Mouse (Mus musculus) lung, embryonic 14.5 days (tissue): ENCODE data around the gene Prpf8. TPM values are rescaled to one million over a fixed set of nuclear protein-coding genes. Genes with fewer than 3 reads are reported as not detected.

Source experiments
- ATAC-seq: fragments of 200-750 bp; cut with Nextera tagmentation; 2 replicates; pipeline ENCODE4 v1.8.0; 2017; ENCODE audit warnings: mild to moderate bottlenecking, moderate TSS enrichment, moderate library complexity; ENCODE audit not compliant: insufficient read depth
- DNase-seq: peaks from one replicate; pipeline ENCODE4 v3.0.0-alpha.2; 2015
- H3K27ac ChIP-seq: fragments of 300-500 bp; sonication (generic); 2 replicates; pipeline ENCODE4 v1.5.1; 2014; ENCODE audit warnings: low read depth, mild to moderate bottlenecking, moderate library complexity
- H3K27me3 ChIP-seq: fragments of 300-500 bp; sonication (generic); 2 replicates; pipeline ENCODE4 v1.6.1; 2014; ENCODE audit warnings: low read length, control low read depth; ENCODE audit not compliant: insufficient read depth
- H3K36me3 ChIP-seq: fragments of 300-500 bp; sonication (generic); 2 replicates; pipeline ENCODE4 v1.6.1; 2014; ENCODE audit warnings: control low read depth; ENCODE audit not compliant: insufficient read depth
- H3K4me1 ChIP-seq: fragments of 300-500 bp; sonication (generic); 2 replicates; pipeline ENCODE4 v1.6.1; 2014; ENCODE audit warnings: antibody characterized with exemption, control low read depth; ENCODE audit not compliant: insufficient read depth
- H3K4me2 ChIP-seq: fragments of 300-500 bp; sonication (generic); 2 replicates; pipeline ENCODE4 v1.6.1; 2014; ENCODE audit warnings: mild to moderate bottlenecking
- H3K4me3 ChIP-seq: fragments of 300-500 bp; sonication (generic); 2 replicates; pipeline ENCODE4 v1.5.1; 2014; ENCODE audit warnings: low read depth, low read length
- H3K9ac ChIP-seq: fragments of 300-500 bp; sonication (generic); 2 replicates; pipeline ENCODE4 v1.6.1; 2014
- H3K9me3 ChIP-seq: fragments of 300-500 bp; sonication (generic); 2 replicates; pipeline ENCODE4 v1.6.1; 2016; ENCODE audit warnings: low read depth, low read length, control low read depth
- CTCF ChIP-seq: IDR thresholded peaks from 2 replicates; pipeline ENCODE4 v1.5.1; 2016; ENCODE audit warnings: antibody characterized with exemption, low read depth
- WGBS: fragments of 180-500 bp; shearing (Covaris S2); extraction: QIAGEN DNeasy Blood & Tissue Kit; methylation state at CpG from one replicate; pipeline ENCODE4 v1.1.7; 2014; 5-methylcytosine and 5-hydroxymethylcytosine counted together
- polyA plus RNA-seq: library from polyadenylated mRNA; unstranded; fragments of >200 nt; fragmentation: Nextera tagmentation; extraction: Ambion mirVana; gene quantifications from 2 replicates; pipeline ENCODE4 v1.2.1, GENCODE M21; 2014

Prpf8 gene
- polyA plus RNA-seq, 1 experiment from 2014 or later: 104 TPM

DNA sequence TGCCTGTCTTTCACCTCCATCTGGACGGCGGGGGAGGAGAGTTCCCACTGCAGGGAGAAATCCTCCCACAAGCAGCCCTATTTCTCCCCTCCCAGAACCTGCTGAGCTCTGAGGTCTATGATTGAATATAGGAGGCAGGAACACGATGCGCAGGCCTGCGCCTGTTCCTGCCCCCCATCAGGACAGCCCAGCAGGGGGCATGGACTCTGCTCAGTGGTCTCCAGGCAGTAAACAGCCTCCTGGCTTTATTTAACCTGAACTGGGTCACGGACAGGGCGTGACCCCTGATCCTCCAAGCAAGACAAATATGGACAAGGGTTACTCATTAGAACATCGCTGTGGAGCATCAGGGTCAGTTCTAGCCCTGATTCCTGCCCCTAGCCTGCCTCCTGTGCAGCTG is 42.9 kb upstream of the Prpf8 start:
- TF ChIP-seq CTCF: no peak
- Histone ChIP-seq H3K4me1 (no peaks in the 10 kb centered on the region), H3K36me3 (peaks cover 21% of the 10 kb centered on the region; the same call in 1 of the 2 replicates), H3K4me3 (no peak overlapping the region), H3K27me3 (no peaks in the 10 kb centered on the region), H3K4me2 (no peak overlapping the region), H3K9me3 (no peaks in the 10 kb centered on the region), H3K9ac (no peak overlapping the region), H3K27ac (no peak overlapping the region)
- ATAC-seq (no peak), DNase-seq (no peak)
- 56% methylated on average over 8 of the region's 8 CpGs for whole genome bisulfite sequencing

DNA sequence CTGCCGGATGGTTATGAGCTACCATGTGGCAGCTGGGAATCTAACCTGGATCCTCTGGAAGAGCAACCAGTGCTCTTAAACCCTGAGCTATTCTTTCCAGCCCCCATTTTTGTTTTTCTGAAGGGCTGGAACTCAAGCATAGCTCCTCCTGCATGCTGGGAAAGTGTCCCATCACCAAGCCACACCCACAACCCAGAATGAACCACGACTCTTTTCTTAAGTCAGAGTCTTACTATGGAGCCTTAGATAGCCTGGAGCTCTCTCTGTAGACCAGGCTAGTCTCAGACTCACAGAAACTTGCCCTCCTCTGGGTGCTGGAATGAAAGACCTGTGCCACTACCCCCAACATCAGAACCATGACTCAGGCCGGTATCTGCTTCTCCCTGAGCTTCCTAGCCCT is 38.0 kb upstream of the Prpf8 start:
- TF ChIP-seq CTCF: no peak
- peaks cover 29% of the 10 kb centered on the region; the same call in 1 of the 2 replicates for H3K36me3 ChIP-seq

DNA sequence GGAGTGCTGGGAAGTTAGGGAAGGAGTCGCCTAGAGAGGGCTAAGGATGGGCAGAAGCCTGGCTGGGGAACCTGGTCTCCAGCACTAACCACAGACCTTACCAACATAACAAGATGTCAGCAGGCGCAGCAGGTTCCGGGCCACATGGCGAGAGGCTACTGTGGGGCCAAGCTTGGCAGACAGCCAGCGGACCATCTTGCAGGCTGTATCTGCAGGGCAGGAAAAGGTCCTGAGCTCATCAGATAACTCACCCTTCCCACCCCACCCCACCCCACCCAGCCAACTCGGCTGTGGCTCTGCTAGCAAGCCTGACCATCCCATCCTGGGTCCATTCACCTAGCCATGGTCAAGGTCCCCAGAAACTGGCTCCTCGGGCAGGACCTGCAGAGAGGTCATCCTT is 36.9 kb upstream of the Prpf8 start:
- ATAC-seq: no peak
- peaks cover 21% of the 10 kb centered on the region; the same call in 1 of the 2 replicates for H3K36me3 ChIP-seq
- 71% methylated on average over 7 of the region's 7 CpGs for WGBS

More for the DNA sequence above, 38.0 kb upstream of the Prpf8 start:
- H3K9me3 ChIP-seq: no peaks in the 10 kb centered on the region
- H3K4me2 ChIP-seq: no peak overlapping the region
- no peaks in the 10 kb centered on the region for H3K27me3 ChIP-seq
- no peak for DNase-seq
- no peak overlapping the region for H3K9ac ChIP-seq
- 66% methylated on average over 3 of the region's 3 CpGs for WGBS
- no peak overlapping the region for H3K4me3 ChIP-seq
- H3K27ac ChIP-seq: no peak overlapping the region
- no peak for ATAC-seq
- no peaks in the 10 kb centered on the region for H3K4me1 ChIP-seq

DNA sequence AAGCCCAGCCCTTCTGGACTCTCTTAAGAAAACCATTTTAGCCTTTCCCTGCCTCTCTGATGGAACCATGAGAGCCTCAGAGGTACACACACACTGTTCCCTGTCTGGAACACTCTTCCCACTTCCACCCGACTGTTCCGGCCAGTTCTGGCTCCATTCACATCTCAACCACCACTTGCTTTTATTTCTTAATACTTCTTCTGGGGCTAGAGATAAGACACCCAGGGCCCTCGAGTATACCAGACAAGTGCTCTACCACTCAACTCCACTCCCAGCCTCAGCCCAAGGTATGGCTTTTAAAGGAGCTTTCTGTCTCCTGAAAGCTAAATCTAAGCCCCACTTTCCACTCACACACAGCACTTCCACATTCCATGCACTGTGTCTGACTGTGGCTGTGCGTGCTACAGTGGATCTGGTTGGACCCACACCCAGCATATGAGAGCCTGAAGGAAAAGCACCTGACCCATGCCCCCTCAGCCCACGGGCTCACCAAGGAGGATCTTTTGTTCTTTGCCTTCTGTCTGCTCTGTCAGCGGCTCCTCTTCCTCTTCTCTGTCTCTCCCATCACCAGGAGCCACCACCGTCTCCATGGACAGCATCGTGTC is 36.2 kb upstream of the Prpf8 start:
- no peak overlapping the region for H3K27ac ChIP-seq
- no peaks in the 10 kb centered on the region for H3K9me3 ChIP-seq
- no peak overlapping the region for H3K9ac ChIP-seq
- peak overlapping the region; percentile 23; the same call in 1 of the 2 replicates for H3K4me2 ChIP-seq
- ATAC-seq (no peak), DNase-seq (no peak)
- no peak for TF ChIP-seq CTCF
- H3K4me1 ChIP-seq: peaks cover 6% of the 10 kb centered on the region
- H3K4me3 ChIP-seq: no peak overlapping the region
- WGBS: 64% methylated on average over 8 of the region's 8 CpGs
- peaks cover 20% of the 10 kb centered on the region; the same call in 1 of the 2 replicates for H3K36me3 ChIP-seq
- no peaks in the 10 kb centered on the region for H3K27me3 ChIP-seq

More for the DNA sequence above, 36.9 kb upstream of the Prpf8 start:
- DNase-seq: peak; percentile 19
- Histone ChIP-seq H3K9ac (no peak overlapping the region), H3K27ac (no peak overlapping the region), H3K4me2 (peak overlapping the region; percentile 31; the same call in 1 of the 2 replicates), H3K4me3 (0 out of 2 replicates have a peak overlapping the region, but pooled peaks have one; percentile 3), H3K9me3 (no peaks in the 10 kb centered on the region), H3K27me3 (no peaks in the 10 kb centered on the region), H3K4me1 (no peaks in the 10 kb centered on the region)
- TF ChIP-seq CTCF: no peak

DNA sequence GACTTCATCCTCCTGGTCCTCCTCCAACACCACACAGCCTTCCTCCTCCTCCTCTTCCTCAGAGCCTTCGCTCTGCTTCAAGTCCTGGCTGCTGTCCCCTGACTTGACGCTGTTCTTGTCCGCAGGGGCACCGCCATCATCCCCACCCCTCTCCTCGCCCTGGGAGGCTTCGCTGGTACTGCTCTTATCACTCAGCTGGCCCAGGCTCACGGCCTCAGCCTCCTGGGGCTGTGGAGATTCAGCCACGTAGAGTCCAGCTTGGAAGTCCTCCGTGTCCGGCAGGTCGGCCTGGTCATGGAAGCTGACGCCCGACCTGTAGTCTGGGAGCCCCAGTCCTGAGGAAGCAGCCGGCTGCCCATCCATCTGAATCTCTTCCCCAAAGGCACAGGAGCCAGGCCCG is 35.7 kb upstream of the Prpf8 start:
- WGBS: 83% methylated on average over 15 of the region's 15 CpGs
- Histone ChIP-seq H3K4me2 (peak overlapping the region; percentile 7; the same call in 1 of the 2 replicates), H3K36me3 (peaks cover 20% of the 10 kb centered on the region; the same call in 1 of the 2 replicates), H3K9me3 (no peaks in the 10 kb centered on the region), H3K27me3 (no peaks in the 10 kb centered on the region), H3K27ac (no peak overlapping the region), H3K4me3 (no peak overlapping the region), H3K9ac (no peak overlapping the region), H3K4me1 (peaks cover 6% of the 10 kb centered on the region)
- DNase-seq: no peak
- no peak for TF ChIP-seq CTCF
- ATAC-seq: no peak

DNA sequence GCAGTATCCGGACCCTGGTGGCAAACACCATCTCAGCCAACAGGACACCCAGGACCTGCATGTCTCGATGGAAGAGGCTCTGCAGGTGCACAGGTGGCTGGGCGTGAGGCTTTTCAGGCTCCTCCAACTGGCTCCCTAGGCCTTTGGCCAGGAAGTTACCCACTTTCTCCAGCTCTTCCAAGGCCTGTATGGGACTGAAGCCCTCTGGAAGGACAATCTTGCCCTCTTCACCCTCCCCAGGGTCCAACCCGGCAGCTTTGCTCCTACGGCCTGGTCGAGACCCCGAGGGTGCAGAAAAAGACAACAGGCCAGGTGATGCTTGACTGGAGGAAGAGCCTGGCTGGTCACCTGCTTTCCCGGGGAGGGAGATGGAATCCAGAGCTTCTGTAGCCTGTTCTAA is 34.5 kb upstream of the Prpf8 start:
- no peak overlapping the region for H3K4me3 ChIP-seq
- no peaks in the 10 kb centered on the region for H3K27me3 ChIP-seq
- peaks cover 20% of the 10 kb centered on the region; the same call in 1 of the 2 replicates for H3K36me3 ChIP-seq
- H3K9ac ChIP-seq: no peak overlapping the region
- no peak overlapping the region for H3K4me2 ChIP-seq
- no peak overlapping the region for H3K27ac ChIP-seq
- no peak for DNase-seq
- peaks cover 6% of the 10 kb centered on the region for H3K4me1 ChIP-seq
- ATAC-seq: no peak
- WGBS: 93% methylated on average over 8 of the region's 8 CpGs
- no peak for TF ChIP-seq CTCF
- H3K9me3 ChIP-seq: no peaks in the 10 kb centered on the region

DNA sequence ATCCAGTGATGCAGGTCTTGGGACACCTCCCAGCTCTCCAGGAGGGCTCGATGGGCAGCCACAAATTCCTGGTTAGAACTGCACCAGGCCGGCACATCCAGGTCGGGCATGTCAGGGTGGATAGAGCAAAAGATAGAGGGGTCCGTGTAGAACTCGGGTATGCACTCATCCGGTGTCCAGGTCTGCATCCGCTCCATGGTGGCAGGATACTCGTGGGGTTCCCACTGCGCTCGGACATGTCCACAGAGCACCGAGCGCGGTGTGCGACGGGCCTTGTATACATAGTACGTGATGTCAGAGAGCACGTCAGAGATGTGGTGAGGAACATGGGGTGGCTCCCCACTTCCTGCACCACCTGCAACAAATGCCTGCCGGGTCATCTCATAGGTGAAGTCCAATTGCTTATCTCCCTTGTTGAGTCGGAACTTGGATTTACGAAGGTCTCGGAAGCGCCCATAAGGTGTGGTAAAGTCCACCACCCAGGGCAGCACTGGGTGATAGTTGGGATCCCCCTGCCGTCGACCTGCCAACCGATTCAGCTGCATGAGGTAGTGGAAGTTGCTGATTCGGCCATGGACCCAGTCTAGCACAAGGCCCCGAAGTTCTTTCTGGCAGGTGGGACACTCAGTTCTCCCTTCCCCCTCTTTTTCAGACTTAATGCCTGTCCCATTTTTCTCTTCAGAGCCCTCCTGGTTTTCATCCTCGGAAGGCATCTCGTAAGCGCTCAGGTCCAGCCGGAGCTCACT is 33.6 kb upstream of the Prpf8 start:
- DNase-seq: no peak
- no peak overlapping the region for H3K9ac ChIP-seq
- ATAC-seq: no peak
- peaks cover 6% of the 10 kb centered on the region for H3K4me1 ChIP-seq
- H3K27ac ChIP-seq: no peak overlapping the region
- peak overlapping the region; percentile 62; the same call in 1 of the 2 replicates for H3K4me3 ChIP-seq
- no peak for TF ChIP-seq CTCF
- no peaks in the 10 kb centered on the region for H3K27me3 ChIP-seq
- peaks cover 14% of the 10 kb centered on the region; the same call in 1 of the 2 replicates for H3K36me3 ChIP-seq
- WGBS: 92% methylated on average over 31 of the region's 31 CpGs
- no peaks in the 10 kb centered on the region for H3K9me3 ChIP-seq
- H3K4me2 ChIP-seq: peak overlapping the region; percentile 100
